Mouse (Mus musculus): ENCODE data around the gene Rab34.

DNA sequence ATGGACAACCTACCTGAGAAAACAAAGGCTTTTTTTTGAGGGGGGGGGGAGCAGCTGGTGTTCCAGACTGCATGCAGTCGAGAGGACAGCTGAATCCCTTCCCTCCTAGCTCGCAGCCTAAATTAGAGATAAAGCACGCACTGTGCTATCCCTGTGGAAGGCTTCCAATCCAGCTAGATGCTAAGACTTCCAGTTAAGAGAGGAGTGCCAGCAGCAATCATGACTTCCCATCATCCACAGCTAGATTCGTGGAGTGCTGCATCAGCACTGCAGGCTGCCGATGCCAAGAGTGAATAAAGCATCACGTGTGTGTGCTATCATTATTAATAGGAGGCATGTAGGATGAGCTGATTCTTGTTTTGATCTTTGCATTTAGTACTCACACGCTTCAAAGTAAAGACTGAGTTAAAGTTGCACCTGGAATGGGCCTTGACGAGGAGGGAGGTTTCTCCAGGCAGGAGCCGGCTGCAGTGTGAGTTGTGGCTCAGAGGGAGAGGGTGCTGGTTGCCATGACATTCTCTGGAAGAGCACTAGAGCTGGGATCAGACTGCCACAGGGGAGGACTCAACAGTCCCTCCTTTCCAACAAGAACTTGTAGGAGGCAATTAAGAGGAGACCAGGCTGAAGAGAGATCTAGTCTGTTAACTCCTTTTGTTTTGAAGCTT lies 52.1 kb downstream of the Rab34 start:
- no peak for TF ChIP-seq CTCF (conservative IDR thresholded peaks at IDR 0.05; ENCODE audit: insufficient read depth, insufficient read length, low read depth, low read length)
- TF ChIP-seq POLR2A (IDR thresholded peaks at IDR 0.05; ENCODE audit: low read depth, low read length), result no peak
